Mouse (Mus musculus) midbrain, embryonic 10.5 days (tissue): ENCODE measurements around the gene Sprr2a3. TPM values are rescaled to one million over a fixed set of nuclear protein-coding genes. Genes with fewer than 3 reads are reported as not detected.
"Not testable (repeated sequence)": the region's sequence is repeated elsewhere in the genome, so short reads cannot be mapped to it uniquely, and the experiment has no call there.

ENCODE experiments used
- DNase-seq: peaks from one replicate; pipeline ENCODE4 v3.0.0-alpha.2; 2017; ENCODE audit warnings: low spot score
- H3K27ac ChIP-seq: fragments of 300-500 bp; sonication (generic); replicated peaks from 2 replicates; pipeline ENCODE4 v1.5.1; 2016; ENCODE audit warnings: mild to moderate bottlenecking
- H3K27me3 ChIP-seq: fragments of 300-500 bp; sonication (generic); 2 replicates; pipeline ENCODE4 v1.6.1; 2016; ENCODE audit warnings: low read depth, mild to moderate bottlenecking; ENCODE audit not compliant: poor library complexity, severe bottlenecking
- H3K36me3 ChIP-seq: fragments of 300-500 bp; sonication (generic); 2 replicates; pipeline ENCODE4 v1.6.1; 2016; ENCODE audit warnings: mild to moderate bottlenecking, moderate library complexity
- H3K4me1 ChIP-seq: fragments of 300-500 bp; sonication (generic); 2 replicates; pipeline ENCODE4 v1.6.1; 2016
- H3K4me3 ChIP-seq: fragments of 300-500 bp; sonication (generic); 2 replicates; pipeline ENCODE4 v1.5.1; 2016; ENCODE audit warnings: mild to moderate bottlenecking, moderate library complexity
- H3K9me3 ChIP-seq: fragments of 300-500 bp; sonication (generic); replicated peaks from 2 replicates; pipeline ENCODE4 v1.6.1; 2016; ENCODE audit warnings: mild to moderate bottlenecking
- WGBS: fragments of 180-500 bp; shearing (Covaris S2); methylation state at CpG from one replicate; pipeline ENCODE4 v1.1.7; 2016; 5-methylcytosine and 5-hydroxymethylcytosine counted together
- polyA plus RNA-seq: library from polyadenylated mRNA; unstranded; fragments of >200 nt; fragmentation: Nextera tagmentation; extraction: Ambion mirVana; gene quantifications from 2 replicates; pipeline ENCODE4 v1.2.1, GENCODE M21; 2016

The Sprr2a3 gene
- not detected in 2 replicates for polyA plus RNA-seq

- not testable (repeated sequence) for DNase-seq, H3K27ac ChIP-seq, H3K4me1 ChIP-seq, H3K9me3 ChIP-seq, H3K36me3 ChIP-seq, H3K4me3 ChIP-seq, H3K27me3 ChIP-seq
- WGBS = 90% methylated on average over 1 of the region's 1 CpGs
Observed at GRCm38 (mm10) chr3:92285101-92285500, at the start of gene Sprr2a3. TSS of gene Sprr2a3 (plus strand) at chr3:92285417.

GRCm38 (mm10) chr3:92236463-92237189 lies 48.6 kb upstream of the Sprr2a3 start:
- not testable (repeated sequence) for H3K27ac ChIP-seq, H3K4me3 ChIP-seq, H3K4me1 ChIP-seq, DNase-seq, H3K36me3 ChIP-seq, H3K27me3 ChIP-seq, H3K9me3 ChIP-seq
- WGBS = no CpG with 5 or more reads among the region's 5 CpGs

- DNase-seq = not testable (repeated sequence)
Observed at GRCm38 (mm10) chr3:92238736-92239135, 46.5 kb upstream of the Sprr2a3 start.

GRCm38 (mm10) chr3:92239197-92239596 lies 46.0 kb upstream of the Sprr2a3 start:
- not testable (repeated sequence) for DNase-seq, H3K4me1 ChIP-seq, H3K4me3 ChIP-seq, H3K36me3 ChIP-seq, H3K27ac ChIP-seq, H3K9me3 ChIP-seq, H3K27me3 ChIP-seq
- WGBS = no CpG with 5 or more reads among the region's 1 CpGs

More at GRCm38 (mm10) chr3:92238736-92239135, 46.5 kb upstream of the Sprr2a3 start:
- not testable (repeated sequence) for H3K9me3 ChIP-seq, H3K4me1 ChIP-seq, H3K27me3 ChIP-seq, H3K4me3 ChIP-seq, H3K36me3 ChIP-seq, H3K27ac ChIP-seq

- H3K4me1 ChIP-seq, H3K4me3 ChIP-seq, H3K27ac ChIP-seq, DNase-seq, H3K9me3 ChIP-seq, H3K27me3 ChIP-seq, H3K36me3 ChIP-seq: not testable (repeated sequence)
Observed at GRCm38 (mm10) chr3:92244833-92245232, 40.4 kb upstream of the Sprr2a3 start.

GRCm38 (mm10) chr3:92246245-92246644 lies 39.0 kb upstream of the Sprr2a3 start:
- not testable (repeated sequence) for H3K36me3 ChIP-seq, H3K9me3 ChIP-seq, H3K4me1 ChIP-seq, H3K27me3 ChIP-seq, DNase-seq, H3K4me3 ChIP-seq, H3K27ac ChIP-seq
- no CpG with 5 or more reads among the region's 10 CpGs for WGBS

- not testable (repeated sequence) for H3K27me3 ChIP-seq, H3K4me1 ChIP-seq, DNase-seq, H3K36me3 ChIP-seq, H3K9me3 ChIP-seq, H3K27ac ChIP-seq, H3K4me3 ChIP-seq
Observed at GRCm38 (mm10) chr3:92248494-92248893, 36.7 kb upstream of the Sprr2a3 start.

GRCm38 (mm10) chr3:92250450-92250849 lies 34.8 kb upstream of the Sprr2a3 start:
- DNase-seq, H3K36me3 ChIP-seq, H3K27me3 ChIP-seq, H3K27ac ChIP-seq, H3K9me3 ChIP-seq, H3K4me1 ChIP-seq, H3K4me3 ChIP-seq: not testable (repeated sequence)
- WGBS = 94% methylated on average over 2 of the region's 2 CpGs

GRCm38 (mm10) chr3:92253860-92254259 lies 31.4 kb upstream of the Sprr2a3 start:
- H3K4me3 ChIP-seq, H3K27me3 ChIP-seq, H3K4me1 ChIP-seq, DNase-seq, H3K27ac ChIP-seq, H3K36me3 ChIP-seq, H3K9me3 ChIP-seq: not testable (repeated sequence)
- WGBS = no CpG with 5 or more reads among the region's 8 CpGs

- not testable (repeated sequence) for H3K4me1 ChIP-seq, H3K27me3 ChIP-seq, H3K9me3 ChIP-seq, H3K4me3 ChIP-seq, DNase-seq, H3K36me3 ChIP-seq, H3K27ac ChIP-seq
Observed at GRCm38 (mm10) chr3:92258526-92258925, 26.7 kb upstream of the Sprr2a3 start.

GRCm38 (mm10) chr3:92263462-92263861 lies 21.8 kb upstream of the Sprr2a3 start:
- H3K4me1 ChIP-seq, H3K27ac ChIP-seq, H3K27me3 ChIP-seq, H3K9me3 ChIP-seq, DNase-seq, H3K36me3 ChIP-seq, H3K4me3 ChIP-seq: not testable (repeated sequence)
- WGBS = no CpG with 5 or more reads among the region's 2 CpGs

- H3K4me3 ChIP-seq, H3K36me3 ChIP-seq, H3K4me1 ChIP-seq, H3K27ac ChIP-seq, H3K9me3 ChIP-seq, H3K27me3 ChIP-seq, DNase-seq: not testable (repeated sequence)
- no CpG with 5 or more reads among the region's 4 CpGs for WGBS
Observed at GRCm38 (mm10) chr3:92271414-92271985, 13.7 kb upstream of the Sprr2a3 start.

GRCm38 (mm10) chr3:92273504-92273903 lies 11.7 kb upstream of the Sprr2a3 start:
- H3K4me3 ChIP-seq, H3K36me3 ChIP-seq, H3K4me1 ChIP-seq, H3K27me3 ChIP-seq, DNase-seq, H3K9me3 ChIP-seq, H3K27ac ChIP-seq: not testable (repeated sequence)

GRCm38 (mm10) chr3:92274018-92274417 lies 11.2 kb upstream of the Sprr2a3 start:
- not testable (repeated sequence) for H3K4me1 ChIP-seq, H3K27me3 ChIP-seq, H3K4me3 ChIP-seq, H3K9me3 ChIP-seq, DNase-seq, H3K36me3 ChIP-seq, H3K27ac ChIP-seq
- no CpG with 5 or more reads among the region's 1 CpGs for WGBS
